Mouse (Mus musculus) embryonic fibroblast, embryonic 13.5 days (primary cell): Measurements from ENCODE around the gene Scgb1c1.

Experiments
- CTCF ChIP-seq: IDR thresholded peaks from 2 replicates; pipeline ENCODE4 v1.5.1; 2011; ENCODE audit warnings: mild to moderate bottlenecking, control low read depth, low read length, moderate library complexity, borderline replicate concordance; ENCODE audit not compliant: insufficient read depth
- POLR2A ChIP-seq: IDR thresholded peaks from 2 replicates; pipeline ENCODE4 v1.6.1; 2011; ENCODE audit warnings: low read depth, mild to moderate bottlenecking, control low read depth, low read length, moderate library complexity

- TF ChIP-seq POLR2A (no peak), CTCF (no peak)
Observed at GRCm38 (mm10) chr7:140845683-140846082, 336 bp downstream of the Scgb1c1 start.
